Mouse (Mus musculus): ENCODE results near the gene Chchd3.
A peak's percentile ranks its signal among the peaks of the same experiment; 100 is the strongest.

The Chchd3 gene

GRCm38 (mm10) chr6:33002988-33003387, 57.1 kb downstream of the Chchd3 start:
- DNase-seq (ENCODE audit: low read depth), result no peak

GRCm38 (mm10) chr6:33001271-33001670, 58.8 kb downstream of the Chchd3 start:
- no peak for DNase-seq (ENCODE audit: low read depth)

- DNase-seq (ENCODE audit: low read depth), result peak; percentile 41
Measured at GRCm38 (mm10) chr6:32996597-32996996, 63.5 kb downstream of the Chchd3 start.

GRCm38 (mm10) chr6:32993847-32994246, 66.2 kb downstream of the Chchd3 start:
- DNase-seq (ENCODE audit: low read depth), result no peak

GRCm38 (mm10) chr6:32990061-32990633, 69.9 kb downstream of the Chchd3 start:
- DNase-seq (ENCODE audit: low read depth), result no peak

GRCm38 (mm10) chr6:32988561-32988960, 71.5 kb downstream of the Chchd3 start:
- DNase-seq (ENCODE audit: low read depth), result no peak

- DNase-seq (ENCODE audit: low read depth), result no peak
Measured at GRCm38 (mm10) chr6:32983876-32984275, 76.2 kb downstream of the Chchd3 start.

- DNase-seq (ENCODE audit: low read depth), result no peak
Measured at GRCm38 (mm10) chr6:32981253-32981652, 78.8 kb downstream of the Chchd3 start.

- no peak for DNase-seq (ENCODE audit: low read depth)
Measured at GRCm38 (mm10) chr6:32978811-32979210, 81.2 kb downstream of the Chchd3 start.

GRCm38 (mm10) chr6:32971926-32972325, 88.1 kb downstream of the Chchd3 start:
- no peak for DNase-seq (ENCODE audit: low read depth)

- no peak for DNase-seq (ENCODE audit: low read depth)
Measured at GRCm38 (mm10) chr6:32968971-32969370, 91.1 kb downstream of the Chchd3 start.

- DNase-seq (ENCODE audit: low read depth), result no peak
Measured at GRCm38 (mm10) chr6:32962048-32962447, 98.0 kb downstream of the Chchd3 start.

- DNase-seq (ENCODE audit: low read depth), result no peak
Measured at GRCm38 (mm10) chr6:32961477-32961876, 98.6 kb downstream of the Chchd3 start.

GRCm38 (mm10) chr6:32959816-32960550, 100.1 kb downstream of the Chchd3 start:
- DNase-seq (ENCODE audit: low read depth), result no peak

- DNase-seq (ENCODE audit: low read depth), result no peak
Measured at GRCm38 (mm10) chr6:32955481-32955880, 104.6 kb downstream of the Chchd3 start.

GRCm38 (mm10) chr6:32950973-32951372, 109.1 kb downstream of the Chchd3 start:
- no peak for DNase-seq (ENCODE audit: low read depth)

- no peak for DNase-seq (ENCODE audit: low read depth)
Measured at GRCm38 (mm10) chr6:32949702-32950101, 110.4 kb downstream of the Chchd3 start.

GRCm38 (mm10) chr6:32947225-32947624, 112.8 kb downstream of the Chchd3 start:
- DNase-seq (ENCODE audit: low read depth), result no peak

GRCm38 (mm10) chr6:32944956-32945355, 115.1 kb downstream of the Chchd3 start:
- DNase-seq (ENCODE audit: low read depth), result no peak

- DNase-seq (ENCODE audit: low read depth), result no peak
Measured at GRCm38 (mm10) chr6:32943651-32944050, 116.4 kb downstream of the Chchd3 start.

GRCm38 (mm10) chr6:32940299-32940698, 119.8 kb downstream of the Chchd3 start:
- DNase-seq (ENCODE audit: low read depth), result no peak

- no peak for DNase-seq (ENCODE audit: low read depth)
Measured at GRCm38 (mm10) chr6:32937643-32938042, 122.4 kb downstream of the Chchd3 start.

- DNase-seq (ENCODE audit: low read depth), result no peak
Measured at GRCm38 (mm10) chr6:32936794-32937193, 123.3 kb downstream of the Chchd3 start.

- DNase-seq (ENCODE audit: low read depth), result no peak
Measured at GRCm38 (mm10) chr6:32936365-32936764, 123.7 kb downstream of the Chchd3 start.
